Mouse (Mus musculus): ENCODE results near the gene Ccdc82. TPM values are rescaled to one million over a fixed set of nuclear protein-coding genes. Genes with fewer than 3 reads are reported as not detected.

Ccdc82 gene
- total RNA-seq, 1 experiment from 2014 or later = 15.7 TPM

Other genes with a start within 250 kb of the Ccdc82 start
- gene Jrkl, start 1.1 kb upstream of the Ccdc82 start, total RNA-seq (2021) = 7.4 and 8.7 TPM in 2 replicates
- gene Maml2, start 51.0 kb downstream of the Ccdc82 start, total RNA-seq (2021) = 6.1 and 10.2 TPM in 2 replicates
- not detected in 2 replicates for gene Gm17571, start 199.8 kb downstream of the Ccdc82 start, total RNA-seq (2021)

All from adrenal gland, postnatal 14 days (tissue).